ENCODE assay signal across 20 mouse cellular contexts in genomic region chr19:11928025-11928748, GRCm38 (mm10). TPM values are rescaled to one million over a fixed set of nuclear protein-coding genes. Genes with fewer than 3 reads are reported as not detected.
DNase-seq lines count a peak whose midpoint lies in the region; ATAC-seq and TF ChIP-seq lines count a peak whose summit lies in the region.
"Had no signal": no experiment of that assay in that cellular context is flagged by ENCODE, and none has a peak within 500 bp of the region (broad histone marks: within the 10 kb centered on the region; RNA-seq: fewer than 3 reads in every experiment).

No protein-coding gene starts in this region.

- TF ChIP-seq RAD21 in CH12.LX (IDR thresholded peaks at IDR 0.05; ENCODE audit: low read depth, low read length): no peak

- H3K36me3 ChIP-seq in CH12.LX (replicated peaks in 1 of 2; ENCODE audit: control insufficient read depth in 1 of 2, insufficient read depth in 1 of 2, low read length in 1 of 2) (peaks cover 61 to 90% of the 10 kb centered on the region in 2 experiments), G1E (replicated peaks) (peaks cover 71% of the 10 kb centered on the region)
- H3K36me3 ChIP-seq in liver, embryonic 13.5 days: peaks cover 78% of the 10 kb centered on the region
- H3K36me3 ChIP-seq in midbrain, embryonic 16.5 days (ENCODE audit: control insufficient read depth, insufficient read depth, low read length): peaks cover 55% of the 10 kb centered on the region

- TF ChIP-seq CTCF in CH12.LX (conservative IDR thresholded peaks at IDR 0.05 in 1 of 2, IDR thresholded peaks at IDR 0.05 in 1 of 2; ENCODE audit: low read depth in 2 of 2, low read length in 2 of 2) (no peak), G1E (IDR thresholded peaks at IDR 0.05; ENCODE audit: low read depth, low read length) (no peak)

- DNase-seq in CH12.LX (ENCODE audit: extremely low read depth) (peak; percentile 63), G1E (ENCODE audit: low spot score) (peak; percentile 68), MN1 (ENCODE audit: low spot score) (no peak)
- peak; percentile 84 for DNase-seq in c-Kit-positive CD71-positive TER-119-positive erythroid progenitor cells, embryonic 14.5 days (ENCODE audit: low spot score)
- DNase-seq in liver, embryonic 13.5 days: peak; percentile 70
- no peak for DNase-seq in urinary bladder, postnatal 10 days (ENCODE audit: low spot score)
- DNase-seq in kidney, postnatal 36 days: no peak
- DNase-seq: cerebellum, adult 11 months; kidney, adult 18-20 months; lung, adult 2 months had no signal

- peak; percentile 95 for ATAC-seq in G1E (ENCODE audit: extremely low read depth, insufficient number of reproducible peaks, low FRiP score, poor library complexity, severe bottlenecking)
- ATAC-seq in liver, embryonic 13.5 days (ENCODE audit: low read depth): peak; percentile 99
- ATAC-seq in midbrain, embryonic 16.5 days: no peak

- TF ChIP-seq POLR2A in CH12.LX (IDR thresholded peaks at IDR 0.05; ENCODE audit: low read depth, low read length): no peak

- no peak overlapping the region for H3K4me2 ChIP-seq in CH12.LX (ENCODE audit: insufficient read depth, low read depth, poor library complexity, severe bottlenecking)
- H3K4me2 ChIP-seq in liver, embryonic 13.5 days: no peak overlapping the region
- H3K4me2 ChIP-seq in midbrain, embryonic 16.5 days (ENCODE audit: low read length): no peak overlapping the region

- 32% methylated on average over 4 of the region's 4 CpGs for WGBS in liver, embryonic 13.5 days (ENCODE audit: insufficient replicate concordance)
- WGBS in midbrain, embryonic 16.5 days: 97% methylated on average over 4 of the region's 4 CpGs

- dilution Hi-C loops in CH12.LX (cut with MboI; ENCODE audit: extremely low pct_ligation_motif_present, extremely low pct_unique_long_range_greater_than_20kb, low sequenced_read_pairs): no loop called here

- H3K9me3 ChIP-seq in CH12.LX (replicated peaks; ENCODE audit: low read length) (no peaks in the 10 kb centered on the region), G1E (replicated peaks) (no peaks in the 10 kb centered on the region)
- H3K9me3 ChIP-seq in liver, embryonic 13.5 days (replicated peaks): no peaks in the 10 kb centered on the region
- H3K9me3 ChIP-seq in midbrain, embryonic 16.5 days (replicated peaks; ENCODE audit: control insufficient read depth, low read length, poor library complexity, severe bottlenecking): no peaks in the 10 kb centered on the region
- H3K9me3 ChIP-seq: embryonic facial prominence, embryonic 10.5 days; forebrain, embryonic 10.5 days had no signal

- in situ Hi-C loops in CH12.LX (cut with MboI; ENCODE audit: low pct_ligation_motif_present, low pct_unique_long_range_greater_than_20kb, low sequenced_read_pairs): no loop called here

- no peaks in the 10 kb centered on the region for H3K27me3 ChIP-seq in CH12.LX (replicated peaks)
- no peaks in the 10 kb centered on the region for H3K27me3 ChIP-seq in G1E (ENCODE audit: insufficient read depth, low read length)
- no peaks in the 10 kb centered on the region for H3K27me3 ChIP-seq in liver, embryonic 13.5 days
- H3K27me3 ChIP-seq in midbrain, embryonic 16.5 days (ENCODE audit: control insufficient read depth, insufficient read depth, low read depth, low read length): no peaks in the 10 kb centered on the region

- TF ChIP-seq EP300 in CH12.LX (IDR thresholded peaks at IDR 0.05; ENCODE audit: low read length): no peak

- no peak overlapping the region for H3K9ac ChIP-seq in CH12.LX (ENCODE audit: insufficient read depth, low read depth)
- no peak overlapping the region for H3K9ac ChIP-seq in liver, embryonic 13.5 days
- H3K9ac ChIP-seq in midbrain, embryonic 16.5 days (ENCODE audit: low read depth, low read length): no peak overlapping the region

- H3K79me2 ChIP-seq in CH12.LX (replicated peaks; ENCODE audit: control insufficient read depth, extremely low read depth, insufficient read depth, poor library complexity, severe bottlenecking): no peaks in the 10 kb centered on the region; the same call in 1 of the 2 replicates

- H3K4me3 ChIP-seq in CH12.LX (replicated peaks in 1 of 3; ENCODE audit: low read depth in 2 of 3, low read length in 2 of 3, poor library complexity in 1 of 3) (no peak overlapping the region), G1E (ENCODE audit: low read depth, low read length) (no peak overlapping the region)
- no peak overlapping the region for H3K4me3 ChIP-seq in liver, embryonic 13.5 days (replicated peaks)
- H3K4me3 ChIP-seq in midbrain, embryonic 16.5 days (ENCODE audit: low read depth, low read length): no peak overlapping the region
- H3K4me3 ChIP-seq: embryonic facial prominence, embryonic 10.5 days; forebrain, embryonic 10.5 days had no signal

- peaks cover 0 to 3% of the 10 kb centered on the region in 2 experiments; a peak in 2 of 4 replicates for H3K4me1 ChIP-seq in CH12.LX (ENCODE audit: control insufficient read depth in 1 of 2, insufficient read depth in 2 of 2)
- peaks cover 17% of the 10 kb centered on the region; the same call in 1 of the 2 replicates for H3K4me1 ChIP-seq in G1E (ENCODE audit: insufficient read depth, low read depth, low read length)
- H3K4me1 ChIP-seq in liver, embryonic 13.5 days (replicated peaks): peaks cover 19% of the 10 kb centered on the region
- no peaks in the 10 kb centered on the region for H3K4me1 ChIP-seq in midbrain, embryonic 16.5 days (ENCODE audit: control insufficient read depth, insufficient read depth, low read length)
- H3K4me1 ChIP-seq: embryonic facial prominence, embryonic 10.5 days; forebrain, embryonic 10.5 days had no signal

- H3K27ac ChIP-seq in CH12.LX (ENCODE audit: insufficient read depth, low read depth): no peak overlapping the region
- H3K27ac ChIP-seq in liver, embryonic 13.5 days: peak overlapping the region; percentile 66
- H3K27ac ChIP-seq in midbrain, embryonic 16.5 days (ENCODE audit: low read length): no peak overlapping the region
- H3K27ac ChIP-seq: embryonic facial prominence, embryonic 10.5 days; forebrain, embryonic 10.5 days had no signal

TF ChIP-seq in CH12.LX, 34 proteins besides CTCF, POLR2A, EP300 and RAD21:
- TF ChIP-seq MAFK (IDR thresholded peaks at IDR 0.05; ENCODE audit: insufficient replicate concordance, low read length) (peak; percentile 87), USF1 (IDR thresholded peaks at IDR 0.05; ENCODE audit: low read depth, low read length) (no peak)
TF ChIP-seq in CH12.LX: peak in this region for 1.

RNA-seq across cellular contexts. Expression of gene Patl1, which starts 16.0 kb away (rescaled TPM):
- total RNA-seq in CH12.LX (2012; rRNA removed) (8.2 and 8.5 TPM in 2 replicates), CH12.LX (2014; rRNA removed) (10.0 and 12.0 TPM in 2 replicates), G1E (2014; fragmentation: Nextera tagmentation) (59.4 and 65.8 TPM in 2 replicates), G1E (2017) (19.0 and 20.4 TPM in 2 replicates)
- polyA plus RNA-seq in CH12.LX (2012; ENCODE audit: insufficient read length, low read depth) (35.9 and 40.8 TPM in 2 replicates), G1E (2012) (15.8 and 17.7 TPM in 2 replicates)
- polyA plus RNA-seq in liver, embryonic 13.5 days (2015; fragmentation: Nextera tagmentation; extraction: Ambion mirVana): 6.2 and 8.1 TPM in 2 replicates
- 15.8 and 18.5 TPM in 2 replicates for polyA plus RNA-seq in midbrain, embryonic 16.5 days (2015; fragmentation: Nextera tagmentation; extraction: Ambion mirVana)

RNA-seq across cellular contexts. Expression of gene Osbp, which starts 37.6 kb away (rescaled TPM):
- total RNA-seq in CH12.LX (2012; rRNA removed) (17.7 and 20.6 TPM in 2 replicates), CH12.LX (2014; rRNA removed) (21.1 and 21.4 TPM in 2 replicates), G1E (2014; fragmentation: Nextera tagmentation) (44.8 and 50.4 TPM in 2 replicates), G1E (2017) (28.9 and 32.1 TPM in 2 replicates)
- polyA plus RNA-seq in CH12.LX (2012; ENCODE audit: insufficient read length, low read depth) (24.7 and 25.0 TPM in 2 replicates), G1E (2012) (10.2 and 12.2 TPM in 2 replicates)
- polyA plus RNA-seq in liver, embryonic 13.5 days (2015; fragmentation: Nextera tagmentation; extraction: Ambion mirVana): 2.2 and 2.4 TPM in 2 replicates
- polyA plus RNA-seq in midbrain, embryonic 16.5 days (2015; fragmentation: Nextera tagmentation; extraction: Ambion mirVana): 3.3 and 3.6 TPM in 2 replicates

RNA-seq across cellular contexts. Expression of gene Olfr1420, which starts 41.8 kb away (rescaled TPM):
- total RNA-seq in CH12.LX (2012; rRNA removed) (not detected in 2 replicates), CH12.LX (2014; rRNA removed) (not detected in 2 replicates), G1E (2014; fragmentation: Nextera tagmentation) (not detected in 2 replicates), G1E (2017) (0.17 and 0.38 TPM in 2 replicates)
- polyA plus RNA-seq in CH12.LX (2012; ENCODE audit: insufficient read length, low read depth) (not detected in 2 replicates), G1E (2012) (not detected in 2 replicates)
- not detected in 2 replicates for polyA plus RNA-seq in liver, embryonic 13.5 days (2015; fragmentation: Nextera tagmentation; extraction: Ambion mirVana)
- 0.06 and 0.14 TPM in 2 replicates for polyA plus RNA-seq in midbrain, embryonic 16.5 days (2015; fragmentation: Nextera tagmentation; extraction: Ambion mirVana)
- total RNA-seq: adrenal gland, adult 18-20 months; heart, adult 8-10 months; left cerebral cortex, postnatal 10 days had no signal
- polyA plus RNA-seq: embryonic facial prominence, embryonic 10.5 days; forebrain, embryonic 10.5 days; large intestine, adult 2 months; lung, adult 2 months; small intestine, adult 2 months; testis, adult 2 months had no signal

RNA-seq across cellular contexts. Expression of gene Olfr1419, which starts 53.3 kb away (rescaled TPM):
- total RNA-seq in CH12.LX (2012; rRNA removed) (not detected in 2 replicates), CH12.LX (2014; rRNA removed) (not detected in 2 replicates), G1E (2014; fragmentation: Nextera tagmentation) (not detected in 2 replicates), G1E (2017) (0.22 TPM in 1 of 2 replicates, not detected in the other)
- polyA plus RNA-seq in CH12.LX (2012; ENCODE audit: insufficient read length, low read depth) (not detected in 2 replicates), G1E (2012) (not detected in 2 replicates)
- polyA plus RNA-seq in liver, embryonic 13.5 days (2015; fragmentation: Nextera tagmentation; extraction: Ambion mirVana): not detected in 2 replicates
- not detected in 2 replicates for polyA plus RNA-seq in midbrain, embryonic 16.5 days (2015; fragmentation: Nextera tagmentation; extraction: Ambion mirVana)
- total RNA-seq: adrenal gland, adult 18-20 months; heart, adult 8-10 months; left cerebral cortex, postnatal 10 days had no signal
- polyA plus RNA-seq: embryonic facial prominence, embryonic 10.5 days; forebrain, embryonic 10.5 days; hindbrain, embryonic 11.5 days; large intestine, adult 2 months; lung, adult 2 months; small intestine, adult 2 months had no signal

Comparison
In these comparisons a context has a peak if more than half of its experiments do, and no peak if none do; other contexts are left out.
1. DNase-seq: peak in CH12.LX (single experiment), G1E (single experiment), c-Kit-positive CD71-positive TER-119-positive erythroid progenitor cells, embryonic 14.5 days (single experiment) and liver, embryonic 13.5 days (single experiment); none in urinary bladder, postnatal 10 days (single experiment), MN1 (single experiment) and kidney, postnatal 36 days (0 of 2).